Mouse (Mus musculus): ENCODE data around the gene Sema3b.
A peak's percentile ranks its signal among the peaks of the same experiment; 100 is the strongest.

The Sema3b gene

DNA sequence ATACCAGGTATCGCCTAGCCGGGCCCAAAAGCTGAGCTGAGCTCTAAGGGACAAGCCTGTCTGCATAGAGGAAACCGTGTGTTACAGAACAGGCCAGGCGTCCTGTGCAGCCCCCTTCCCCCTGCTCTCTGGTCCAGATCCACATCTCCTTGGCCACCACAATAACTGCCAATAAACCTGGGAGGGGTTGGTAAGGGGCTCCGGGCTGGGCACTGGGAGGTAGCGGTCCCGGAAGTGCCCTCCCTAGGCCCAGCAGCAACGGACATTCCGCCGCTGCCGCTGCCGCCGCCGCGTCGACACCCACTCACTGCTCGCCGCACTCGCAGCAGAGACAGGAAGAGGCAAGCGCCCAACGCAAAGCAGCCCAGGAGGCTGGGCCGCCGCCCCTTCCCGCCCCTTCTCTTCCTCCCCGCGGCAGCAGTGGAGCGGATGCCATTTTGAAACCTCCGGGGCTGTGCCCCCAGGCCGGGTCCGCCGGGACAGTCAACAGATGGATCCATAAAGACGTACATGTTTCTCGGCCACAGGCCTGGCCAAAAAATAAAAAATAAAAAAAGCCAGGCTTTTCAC lies 24.1 kb upstream of the Sema3b start:
- peak; percentile 75 for DNase-seq (ENCODE audit: low read depth, low spot score)

DNA sequence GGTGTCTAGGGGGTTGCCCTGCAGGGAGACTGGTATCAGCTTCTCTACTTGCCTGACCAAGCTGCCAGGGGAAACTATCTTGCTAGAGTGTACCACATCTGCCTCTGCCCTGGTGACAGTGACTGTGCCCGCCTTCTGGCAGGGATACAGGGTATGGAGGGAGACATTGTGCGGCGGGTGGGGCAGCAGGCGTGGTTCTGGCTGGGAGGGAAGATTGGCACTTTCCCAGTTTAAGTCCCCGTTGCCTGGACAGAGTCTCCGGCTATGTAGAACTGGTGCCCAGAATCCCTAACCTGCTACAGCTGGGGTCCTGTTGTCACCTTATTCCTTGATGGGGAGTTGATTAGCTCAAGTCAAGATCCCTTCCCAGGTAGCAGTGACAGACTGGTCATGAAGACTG lies 23.4 kb upstream of the Sema3b start:
- DNase-seq (ENCODE audit: low read depth, low spot score): no peak

DNA sequence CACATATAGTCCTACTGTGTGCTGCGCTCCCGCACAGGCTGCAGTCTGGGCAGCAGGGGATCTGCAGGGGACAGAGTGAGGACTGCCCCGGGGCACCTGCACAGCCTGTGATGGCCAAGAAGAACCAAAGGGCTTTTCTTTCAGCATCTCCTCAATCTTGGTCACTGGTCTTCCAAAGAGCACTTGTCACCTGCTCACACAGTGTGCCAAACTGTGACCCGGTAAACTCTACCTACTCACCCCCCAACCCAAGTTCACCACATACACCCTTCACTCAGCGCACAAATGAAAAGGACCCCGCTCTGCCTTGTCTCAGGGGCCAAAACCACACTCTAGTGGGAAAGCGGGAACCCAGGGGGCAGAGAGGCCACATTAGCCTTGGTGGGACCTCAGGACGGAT lies 22.8 kb upstream of the Sema3b start:
- no peak for DNase-seq (ENCODE audit: low read depth, low spot score)

DNA sequence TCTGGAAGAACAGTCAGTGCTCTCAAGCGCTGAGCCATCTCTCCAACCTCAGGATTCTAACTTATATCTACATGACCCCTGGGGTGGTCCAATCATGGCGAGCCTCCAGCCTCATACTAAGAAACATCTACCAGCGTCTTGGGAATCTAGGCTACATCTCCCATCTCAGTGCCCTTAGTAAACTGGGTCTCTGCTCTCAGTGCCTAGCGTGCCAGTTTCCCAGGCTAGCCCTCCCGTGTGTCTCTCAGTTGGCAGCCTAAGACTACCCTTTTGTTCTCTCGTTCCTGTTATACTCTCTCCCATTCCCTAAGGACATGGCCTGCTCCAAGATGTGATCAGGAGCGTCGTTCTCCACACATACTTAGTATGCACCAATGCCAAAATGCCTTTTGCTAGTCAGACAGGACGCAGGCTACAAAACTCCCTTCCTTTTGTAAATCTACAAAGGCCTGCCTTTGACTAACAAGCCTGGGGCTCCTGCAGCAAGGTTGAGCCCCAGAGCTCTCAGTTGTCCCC lies 22.3 kb upstream of the Sema3b start:
- no peak for DNase-seq (ENCODE audit: low read depth, low spot score)

DNA sequence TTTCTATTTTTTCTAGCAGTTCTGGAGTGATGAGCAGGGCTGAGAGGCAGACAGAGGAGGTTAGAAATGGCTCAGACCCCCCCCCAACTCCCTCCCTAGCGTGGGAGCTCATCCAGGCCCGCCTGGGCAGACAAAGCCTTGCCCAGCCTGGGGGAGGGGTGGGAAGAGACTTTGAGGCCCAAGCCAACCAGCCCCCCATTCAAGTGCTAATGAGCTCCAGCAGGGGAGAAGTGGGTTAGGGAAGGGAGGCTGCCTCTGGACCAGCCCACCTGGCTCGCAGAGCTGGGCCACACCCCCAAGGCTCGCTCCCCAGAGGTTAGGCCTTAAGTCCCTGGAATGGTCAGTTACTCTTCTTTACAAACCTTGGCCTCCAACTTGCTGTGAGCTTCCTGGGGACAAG lies 21.5 kb upstream of the Sema3b start:
- peak; percentile 88 for DNase-seq (ENCODE audit: low read depth, low spot score)

DNA sequence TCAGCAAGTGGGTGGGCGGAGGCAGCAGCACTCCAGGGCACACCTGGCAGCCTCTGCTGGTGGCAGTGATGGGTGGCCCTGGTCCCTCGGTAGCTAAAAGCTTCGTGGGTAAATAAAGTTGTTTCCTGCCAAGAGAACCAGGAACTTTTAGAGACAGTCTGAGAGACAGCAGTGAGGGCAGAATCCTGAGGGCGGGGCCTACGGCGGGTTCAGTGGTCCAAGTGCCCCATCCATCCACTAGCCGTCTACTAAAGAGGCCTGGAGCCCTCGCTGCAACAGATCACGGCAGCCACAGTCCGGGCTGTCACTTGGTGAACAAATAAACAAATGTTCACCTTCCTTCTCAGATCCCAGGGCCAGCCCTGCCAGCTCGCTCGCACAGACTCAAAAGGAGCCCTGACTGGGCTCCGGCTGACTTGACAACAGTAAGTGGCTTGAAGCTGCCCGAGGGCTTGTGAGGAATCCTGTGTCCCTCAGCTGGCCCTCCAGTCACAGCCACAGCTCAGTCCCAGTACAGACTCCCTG lies 20.9 kb upstream of the Sema3b start:
- no peak for DNase-seq (ENCODE audit: low read depth, low spot score)

DNA sequence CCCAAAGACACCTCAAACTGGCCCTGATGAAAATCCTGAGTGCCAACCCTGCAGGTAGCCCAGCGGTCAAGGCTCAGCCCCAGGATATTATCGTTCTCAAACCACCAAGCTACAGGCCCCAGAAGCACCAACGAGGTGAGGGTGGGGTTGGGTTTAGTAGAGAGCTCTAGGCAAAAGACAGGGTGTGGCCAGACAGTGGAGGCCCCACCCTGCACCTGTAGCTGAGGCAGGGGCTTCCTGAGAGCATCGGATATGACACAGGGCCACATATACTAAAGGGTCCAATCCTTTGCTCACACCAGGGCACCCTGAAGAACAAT lies 20.3 kb upstream of the Sema3b start:
- DNase-seq (ENCODE audit: low read depth, low spot score): no peak

DNA sequence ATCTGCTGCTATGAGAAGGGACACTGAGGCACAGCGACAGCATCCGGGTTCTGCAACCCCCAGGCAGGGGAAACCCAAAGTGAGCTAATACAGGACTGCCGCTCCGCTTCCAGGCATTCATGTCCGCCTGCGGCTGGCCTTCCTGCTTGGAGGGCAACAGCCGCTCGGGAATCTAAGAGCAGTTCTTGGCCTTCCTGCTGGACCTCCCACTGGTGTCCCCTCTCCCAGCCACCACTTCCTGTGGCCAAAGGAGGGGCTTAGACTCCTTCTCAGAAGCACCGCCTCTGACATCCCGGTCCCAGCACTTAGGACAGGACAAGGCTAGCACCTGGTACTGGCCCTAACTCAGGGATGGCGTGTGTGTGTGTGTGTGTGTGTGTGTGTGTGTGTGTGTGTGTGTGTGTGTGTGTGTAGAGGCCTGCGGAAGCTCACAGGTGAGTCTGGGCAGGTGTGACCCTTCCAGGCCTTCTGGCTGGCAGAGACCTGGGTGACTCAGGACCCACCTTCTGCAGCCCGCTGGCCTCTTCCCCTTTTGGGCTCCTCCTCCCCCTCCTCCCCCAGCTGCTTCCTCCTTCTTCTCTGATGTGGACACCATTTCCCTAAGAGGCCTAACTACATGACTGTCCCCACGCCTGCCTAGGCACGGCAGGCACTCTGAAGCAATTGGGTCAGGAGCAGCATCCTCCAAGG lies 19.8 kb upstream of the Sema3b start:
- DNase-seq (ENCODE audit: low read depth, low spot score): no peak

DNA sequence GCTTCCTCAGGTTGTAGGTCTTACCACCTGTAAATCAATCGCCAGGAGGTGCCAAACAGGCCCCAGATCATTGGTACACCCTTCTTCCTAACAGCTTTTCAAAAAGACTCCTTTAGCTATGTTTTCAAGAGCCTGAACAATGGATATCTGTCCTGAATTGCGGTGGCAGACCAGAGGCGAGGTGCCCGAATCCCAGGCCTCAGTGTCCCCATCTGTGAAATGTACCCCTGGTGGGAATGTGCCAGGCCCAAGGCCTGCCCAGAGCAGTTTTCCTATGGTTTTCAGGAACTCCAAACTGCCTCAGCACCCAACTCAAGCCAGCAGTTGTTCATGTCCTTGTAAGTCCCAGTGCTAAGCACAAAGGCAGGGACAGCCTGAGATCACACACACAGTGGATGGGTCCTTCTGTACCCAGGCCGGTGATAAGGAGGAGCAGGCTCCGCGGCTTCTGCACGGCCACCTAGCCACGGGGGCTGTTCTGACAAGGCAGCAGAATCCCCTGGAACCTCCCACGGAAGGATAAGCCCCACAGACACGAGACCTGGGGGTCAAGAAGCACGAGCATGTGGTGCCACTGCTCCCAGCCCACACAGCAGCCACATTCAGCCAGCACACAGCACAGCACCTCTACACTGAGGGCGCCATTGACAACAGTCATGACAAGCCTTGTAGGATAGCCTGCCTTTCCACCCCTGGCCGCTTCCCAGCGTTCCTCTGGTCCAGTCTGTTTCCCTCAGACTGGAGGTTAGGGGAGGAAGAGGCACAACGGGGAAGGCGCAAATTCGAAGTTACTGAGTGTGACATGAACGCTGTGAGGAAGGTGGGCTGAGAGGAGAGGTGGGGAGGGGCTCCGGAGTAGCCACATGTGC lies 18.6 kb upstream of the Sema3b start:
- no peak for DNase-seq (ENCODE audit: low read depth, low spot score)

DNA sequence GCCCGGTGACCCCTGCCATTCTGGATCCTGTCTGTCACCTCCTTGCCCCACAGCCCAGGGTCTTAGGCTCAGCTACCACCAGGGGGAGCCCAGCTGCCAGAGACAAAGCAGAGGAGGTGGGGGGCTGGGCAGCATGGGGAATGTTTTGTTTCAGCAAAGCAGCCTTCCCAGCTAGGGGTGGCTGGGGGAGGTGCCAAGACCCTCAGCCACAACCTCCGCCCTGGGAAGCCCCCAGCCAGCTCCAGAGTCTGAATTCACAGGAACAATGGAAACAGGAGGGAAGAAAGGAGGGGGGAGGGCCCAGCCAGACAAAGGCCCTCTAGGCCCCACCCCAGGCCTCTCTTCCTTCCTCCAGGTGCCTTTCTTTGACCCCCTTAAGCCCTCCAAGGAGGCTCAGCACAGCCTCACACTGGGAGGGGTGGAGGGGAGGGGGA lies 17.8 kb upstream of the Sema3b start:
- DNase-seq (ENCODE audit: low read depth, low spot score): peak; percentile 95

DNA sequence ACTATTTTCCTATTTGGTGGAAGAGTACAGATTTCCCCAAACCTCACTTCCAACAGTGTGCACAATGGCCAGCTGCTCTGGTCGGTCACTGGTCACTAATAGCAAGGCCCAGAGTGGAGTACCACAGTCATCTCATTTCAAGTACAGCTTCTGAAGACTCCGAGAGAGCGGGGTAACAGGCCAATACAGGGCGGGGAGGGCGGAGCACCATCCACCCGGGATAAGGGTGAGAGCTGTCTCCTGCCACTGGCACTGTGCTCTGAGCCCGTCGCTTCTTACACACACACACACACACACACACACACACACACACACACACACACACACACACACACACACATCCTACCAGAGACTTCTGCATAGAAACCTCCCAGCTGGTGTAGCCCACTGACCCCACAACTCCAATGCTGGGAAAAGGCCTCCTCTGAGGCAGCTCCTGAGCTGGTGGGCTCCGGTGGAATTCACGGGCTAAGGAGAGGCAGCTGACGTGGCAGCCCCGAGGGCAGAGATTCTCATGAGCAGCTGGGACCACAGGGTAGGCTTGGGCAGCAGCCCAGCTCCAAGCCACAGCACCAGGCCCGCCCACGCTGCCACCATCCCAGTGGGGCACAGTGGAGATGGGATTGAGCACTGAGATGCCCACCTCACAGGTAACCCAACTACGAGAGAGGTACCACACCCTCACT lies 17.3 kb upstream of the Sema3b start:
- peak; percentile 65 for DNase-seq (ENCODE audit: low read depth, low spot score)

DNA sequence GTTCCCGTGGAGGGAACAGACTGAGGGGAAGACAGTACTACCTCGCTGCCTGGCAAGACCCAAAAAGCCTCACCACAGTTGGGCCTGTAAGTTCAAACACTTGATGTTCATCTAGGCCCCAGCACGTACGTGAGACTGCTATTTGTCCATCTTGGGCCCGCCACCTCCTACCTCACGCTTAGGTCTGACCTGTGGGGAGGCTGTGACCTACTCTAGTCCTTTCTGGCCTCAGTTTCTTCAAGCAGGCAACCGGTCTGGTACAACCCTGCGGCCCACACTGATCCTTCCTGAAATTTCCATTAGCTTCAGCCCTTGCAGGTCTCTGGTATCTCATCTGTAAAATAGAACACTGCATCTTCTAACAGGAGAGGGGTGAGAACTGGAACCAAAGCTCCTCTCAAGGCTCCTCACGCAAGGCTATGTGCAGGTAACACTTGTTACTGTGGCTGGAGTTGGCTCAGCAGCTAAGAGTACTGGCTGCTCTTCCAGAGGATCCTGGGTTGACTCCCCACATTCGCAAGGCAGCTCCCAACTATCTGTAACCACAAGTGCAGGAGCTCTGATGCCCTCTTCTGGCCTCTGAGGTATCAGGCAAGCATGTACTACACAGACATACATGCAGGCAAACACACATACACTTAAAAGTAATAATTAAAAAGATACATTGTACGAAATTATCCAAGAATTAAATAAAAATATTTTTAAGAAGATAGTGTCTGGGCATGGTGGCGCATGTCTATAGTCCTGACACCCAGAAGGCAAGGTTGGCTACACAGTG lies 16.5 kb upstream of the Sema3b start:
- DNase-seq (ENCODE audit: low read depth, low spot score): no peak

DNA sequence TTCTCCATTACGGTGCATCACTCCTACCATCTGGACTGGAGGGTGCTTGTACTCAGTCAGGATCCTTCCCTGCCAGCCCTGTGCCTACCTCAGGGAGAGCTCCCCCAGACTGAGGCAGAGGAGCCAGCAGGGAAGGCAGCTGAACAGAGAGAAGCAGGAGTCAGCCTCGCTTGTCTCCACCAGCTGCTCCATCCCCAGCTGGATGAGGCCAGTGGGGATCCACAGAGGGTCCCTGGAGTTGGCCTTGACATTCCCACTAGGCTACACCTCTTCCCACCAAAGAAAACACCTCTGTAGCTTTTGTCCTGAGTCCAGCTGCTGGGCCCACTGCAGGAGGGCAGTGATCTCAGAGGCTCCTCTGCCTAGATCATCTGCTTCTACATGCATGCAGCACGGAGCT lies 15.9 kb upstream of the Sema3b start:
- DNase-seq (ENCODE audit: low read depth, low spot score): no peak

DNA sequence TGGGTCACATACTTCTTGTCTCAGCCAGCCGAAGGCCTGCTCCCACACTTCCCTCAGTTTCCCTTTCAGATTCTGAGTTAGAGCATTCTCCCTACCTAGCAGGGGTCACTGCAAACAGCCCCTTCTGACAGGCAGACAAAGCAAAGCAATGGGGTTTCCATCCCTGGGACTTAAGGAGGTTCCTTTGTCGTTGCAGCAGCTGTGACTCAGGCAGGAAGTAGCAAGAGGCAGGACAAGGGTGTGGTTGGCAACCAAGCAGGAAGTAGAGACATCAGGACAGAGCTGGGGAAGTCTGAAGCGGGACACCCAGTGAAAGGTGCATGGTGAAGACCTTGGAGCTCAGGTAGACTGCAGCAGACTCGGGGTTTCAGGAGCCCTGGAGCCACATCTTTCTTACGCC lies 15.5 kb upstream of the Sema3b start:
- DNase-seq (ENCODE audit: low read depth, low spot score): no peak

DNA sequence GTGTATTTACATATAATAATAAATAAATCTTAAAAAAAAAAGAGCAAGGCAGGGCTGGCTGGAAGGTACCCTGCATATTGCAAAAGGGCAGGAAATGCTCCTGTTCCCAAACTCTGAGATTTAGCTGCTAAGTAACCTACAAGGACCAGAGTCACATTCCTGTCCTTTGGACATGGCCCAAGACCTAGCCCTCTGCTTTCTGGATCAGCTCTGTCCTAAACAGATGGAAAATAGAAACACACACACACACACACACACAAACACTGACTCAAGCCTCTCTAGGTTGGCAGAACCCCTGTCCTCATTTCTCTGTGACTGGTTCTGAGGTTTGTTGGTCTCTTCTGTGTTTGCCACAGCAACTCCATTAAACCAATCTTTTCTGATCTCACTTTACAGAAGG lies 11.9 kb upstream of the Sema3b start:
- DNase-seq (ENCODE audit: low read depth, low spot score): no peak

DNA sequence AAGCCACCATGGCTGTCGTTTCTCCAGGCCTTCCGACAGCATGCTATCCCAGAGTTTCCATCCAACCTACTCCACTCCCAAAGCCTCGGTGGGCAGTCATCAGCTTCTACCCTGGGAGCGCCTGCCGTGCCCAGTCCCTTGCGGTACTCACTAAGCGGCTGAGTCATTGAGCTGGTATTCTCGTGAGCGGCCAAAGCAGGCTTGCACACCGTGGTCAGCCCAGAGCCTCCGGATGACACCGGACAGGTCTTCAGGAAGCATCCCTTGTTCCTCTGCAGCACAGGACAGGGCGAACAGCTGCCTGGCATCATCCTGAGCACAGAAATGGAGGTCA lies 10.5 kb upstream of the Sema3b start:
- DNase-seq (ENCODE audit: low read depth, low spot score): no peak

DNA sequence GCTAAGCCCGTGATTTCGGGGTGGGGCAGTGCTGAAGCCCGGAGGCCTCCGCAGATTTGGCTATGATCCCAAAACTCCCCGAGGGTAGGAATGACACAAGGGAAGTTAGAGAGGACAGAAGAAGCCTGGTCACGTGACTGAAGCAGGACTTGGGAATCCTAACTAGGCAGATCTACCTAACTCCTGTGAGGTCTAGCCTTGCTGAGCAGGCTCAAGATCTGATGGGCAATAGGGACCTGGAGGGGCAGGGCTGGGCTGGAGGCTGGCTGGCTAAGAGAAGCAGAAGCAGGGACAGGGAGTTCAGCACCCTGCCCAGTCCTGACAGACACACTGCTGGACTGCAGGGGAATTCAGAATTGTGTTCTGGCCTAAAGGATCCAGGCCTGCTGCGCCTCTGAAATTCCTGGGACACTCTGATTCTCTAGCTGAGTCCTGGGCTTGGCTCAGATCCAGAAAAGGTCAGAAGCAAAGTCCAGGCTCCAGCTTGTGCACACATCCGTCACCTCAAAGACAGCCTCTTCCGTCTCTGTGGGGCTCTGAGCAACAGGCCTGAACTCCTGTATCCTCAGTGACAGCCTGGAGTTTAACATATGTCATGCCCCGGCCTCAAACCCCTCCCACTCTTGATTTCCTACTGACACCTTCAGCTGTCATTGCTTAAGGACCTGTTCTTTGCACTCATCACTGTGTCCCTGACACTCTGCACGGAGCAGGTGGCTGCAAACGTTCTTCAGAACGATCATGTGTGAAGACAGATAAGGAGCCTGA lies 9.9 kb upstream of the Sema3b start:
- DNase-seq (ENCODE audit: low read depth, low spot score): no peak

DNA sequence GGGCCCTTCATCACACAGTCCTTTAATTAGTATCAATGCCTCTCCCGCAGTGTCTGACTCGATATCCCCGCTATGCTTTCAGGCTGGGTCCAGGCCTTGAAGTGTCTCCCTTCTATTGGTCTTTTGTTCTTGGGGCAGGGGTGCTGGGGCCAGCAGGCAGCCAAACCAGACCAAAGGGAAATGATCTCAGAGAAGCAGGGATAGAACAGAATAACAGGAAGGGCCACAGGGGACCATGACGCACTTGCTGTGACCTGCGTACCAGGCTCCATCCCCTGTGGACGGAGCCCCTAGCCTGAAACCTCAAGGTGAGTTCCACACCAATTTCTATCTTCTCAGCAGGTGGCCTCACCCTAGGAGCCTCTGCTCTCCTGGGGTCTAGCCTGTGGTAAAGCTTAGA lies 9.1 kb upstream of the Sema3b start:
- DNase-seq (ENCODE audit: low read depth, low spot score): no peak

DNA sequence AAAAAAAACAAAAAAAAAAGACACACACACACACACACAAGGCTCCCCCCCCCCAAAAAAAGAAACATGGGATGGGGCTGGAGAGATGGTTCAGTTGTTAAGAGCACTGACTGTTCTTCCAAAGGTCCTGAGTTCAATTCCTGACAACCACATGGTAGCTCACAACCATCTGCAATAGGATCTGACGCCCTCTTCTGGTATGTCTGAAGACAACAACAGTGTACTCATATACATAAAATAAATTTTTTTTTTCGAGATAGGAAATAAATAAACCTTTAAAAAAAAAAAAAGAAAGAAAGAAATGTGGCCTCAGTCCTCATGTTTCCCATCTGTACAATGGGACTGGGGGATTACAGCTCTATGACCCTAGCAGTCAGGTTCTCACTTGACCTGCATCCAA lies 8.4 kb upstream of the Sema3b start:
- DNase-seq (ENCODE audit: low read depth, low spot score): no peak

DNA sequence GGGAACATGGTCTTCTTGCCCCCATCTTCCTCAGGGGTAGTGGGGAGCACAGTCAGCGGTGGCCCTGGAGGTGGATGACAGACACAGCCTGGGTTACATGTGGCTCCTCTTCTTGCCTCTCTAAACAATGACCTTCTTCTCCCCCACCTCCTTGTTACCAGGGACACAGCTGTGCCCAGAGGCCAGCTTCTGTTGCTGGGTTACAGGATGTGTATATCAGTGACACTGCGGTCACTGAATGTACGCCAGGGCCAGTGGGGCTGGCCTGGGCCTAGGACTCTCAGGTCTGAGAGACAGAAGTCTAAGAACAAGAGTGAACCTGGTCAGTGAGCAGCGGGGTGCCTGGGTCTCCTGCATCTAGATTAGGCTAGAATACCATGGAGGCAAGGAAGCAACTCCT lies 6.0 kb upstream of the Sema3b start:
- no peak for DNase-seq (ENCODE audit: low read depth, low spot score)
